Mouse (Mus musculus) liver, adult (tissue): ENCODE measurements around the gene Gm21970.

Experiments used
- GATA4 ChIP-seq: IDR thresholded peaks from 2 replicates; pipeline ENCODE4 v1.6.1; 2014; ENCODE audit warnings: mild to moderate bottlenecking, low read length; ENCODE audit not compliant: insufficient replicate concordance

Gm21970 gene

GRCm38 (mm10) chr16:91442446-91442845 is 50.9 kb downstream of the Gm21970 start:
- TF ChIP-seq GATA4, result no peak

- TF ChIP-seq GATA4, result no peak
Measured at GRCm38 (mm10) chr16:91443211-91443611, 51.7 kb downstream of the Gm21970 start.

- no peak for TF ChIP-seq GATA4
Measured at GRCm38 (mm10) chr16:91444847-91445246, 53.3 kb downstream of the Gm21970 start.

GRCm38 (mm10) chr16:91445566-91445965 is 54.0 kb downstream of the Gm21970 start:
- no peak for TF ChIP-seq GATA4

- no peak for TF ChIP-seq GATA4
Measured at GRCm38 (mm10) chr16:91446778-91447511, 55.4 kb downstream of the Gm21970 start.

GRCm38 (mm10) chr16:91447512-91447900 is 56.0 kb downstream of the Gm21970 start:
- no peak for TF ChIP-seq GATA4

GRCm38 (mm10) chr16:91448088-91448487 is 56.6 kb downstream of the Gm21970 start:
- no peak for TF ChIP-seq GATA4

- no peak for TF ChIP-seq GATA4
Measured at GRCm38 (mm10) chr16:91448895-91449294, 57.4 kb downstream of the Gm21970 start.

- TF ChIP-seq GATA4, result no peak
Measured at GRCm38 (mm10) chr16:91450137-91451064, 58.9 kb downstream of the Gm21970 start.

- TF ChIP-seq GATA4, result no peak
Measured at GRCm38 (mm10) chr16:91451949-91452348, 60.4 kb downstream of the Gm21970 start.

GRCm38 (mm10) chr16:91452363-91452896 is 60.9 kb downstream of the Gm21970 start:
- no peak for TF ChIP-seq GATA4

GRCm38 (mm10) chr16:91455868-91456267 is 64.3 kb downstream of the Gm21970 start:
- no peak for TF ChIP-seq GATA4

GRCm38 (mm10) chr16:91458301-91458746 is 66.8 kb downstream of the Gm21970 start:
- TF ChIP-seq GATA4, result no peak

- TF ChIP-seq GATA4, result no peak
Measured at GRCm38 (mm10) chr16:91458976-91459375, 67.5 kb downstream of the Gm21970 start.

GRCm38 (mm10) chr16:91459396-91459795 is 67.9 kb downstream of the Gm21970 start:
- TF ChIP-seq GATA4, result no peak
